Mouse (Mus musculus) heart, adult 2 months (tissue): ENCODE results near the gene Msgn1.

Experiments used
- EP300 ChIP-seq: fragments of 200-500 bp; IDR thresholded peaks from 2 replicates; pipeline ENCODE4 v1.6.1; 2011; ENCODE audit warnings: low read depth, low read length, control low read depth; ENCODE audit not compliant: insufficient read depth
- POLR2A ChIP-seq: fragments of 200-500 bp; IDR thresholded peaks from 2 replicates; pipeline ENCODE4 v1.6.1; 2011; ENCODE audit warnings: mild to moderate bottlenecking, low read depth, low read length, control low read depth; ENCODE audit not compliant: insufficient read depth

DNA sequence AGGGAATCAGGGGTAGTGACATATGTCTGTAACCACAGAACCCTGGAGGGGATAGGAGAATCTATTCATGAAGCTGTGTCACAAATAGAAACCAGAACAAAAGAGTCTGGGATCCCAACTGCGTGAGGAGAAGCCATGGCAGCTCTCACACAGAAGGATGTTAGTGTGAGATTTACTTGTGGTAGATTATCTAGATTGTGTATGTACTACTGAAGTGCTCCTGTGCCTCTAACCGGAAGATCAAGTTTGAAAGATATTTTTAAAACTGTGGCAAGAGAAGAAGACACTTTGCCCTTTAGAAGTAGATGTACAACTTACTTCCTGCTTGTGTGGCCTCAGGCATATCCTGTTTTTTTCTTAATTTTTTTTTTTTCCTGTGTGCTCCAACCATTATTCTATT is 21.5 kb upstream of the Msgn1 start:
- TF ChIP-seq POLR2A (no peak), EP300 (no peak)
